Mouse (Mus musculus) gastrocnemius, adult 2 months (tissue): ENCODE data around the gene Lmo7. TPM values are rescaled to one million over a fixed set of nuclear protein-coding genes. Genes with fewer than 3 reads are reported as not detected.

Source experiments
- DNase-seq: peaks from one replicate; pipeline ENCODE4 v3.0.0; 2022
- H3K27ac ChIP-seq: fragments of 200-600 bp; 2 replicates; pipeline ENCODE4 v1.8.1; 2022; ENCODE audit warnings: mild to moderate bottlenecking
- H3K4me3 ChIP-seq: fragments of 200-600 bp; 2 replicates; pipeline ENCODE4 v1.8.1; 2022; ENCODE audit warnings: mild to moderate bottlenecking, moderate library complexity
- CTCF ChIP-seq: fragments of 200-600 bp; IDR thresholded peaks from 2 replicates; pipeline ENCODE4 v1.8.1; 2022; ENCODE audit warnings: antibody characterized with exemption, mild to moderate bottlenecking, moderate library complexity
- intact Hi-C: fragments of 180-260 bp; cut with DNase I; formaldehyde crosslinking; loops from one replicate; pipeline ENCODE4 v1.15.1; 2025
- total RNA-seq, 2 experiments: library from RNA; stranded (reverse); gene quantifications; 2 replicates each; pipeline ENCODE4 v1.2.3; 2021

Lmo7 gene
- total RNA-seq, 2 experiments from 2014 or later: 66.4 to 75.5 TPM

- intact Hi-C loops: no loop called here
- DNase-seq: no peak
- no peak for TF ChIP-seq CTCF
- peak overlapping the region; percentile 59 for H3K27ac ChIP-seq
- peak overlapping the region; percentile 65 for H3K4me3 ChIP-seq
These were observed 92.6 kb downstream of the Lmo7 start for GRCm38 (mm10) chr14:101822390-101822789.

DNA sequence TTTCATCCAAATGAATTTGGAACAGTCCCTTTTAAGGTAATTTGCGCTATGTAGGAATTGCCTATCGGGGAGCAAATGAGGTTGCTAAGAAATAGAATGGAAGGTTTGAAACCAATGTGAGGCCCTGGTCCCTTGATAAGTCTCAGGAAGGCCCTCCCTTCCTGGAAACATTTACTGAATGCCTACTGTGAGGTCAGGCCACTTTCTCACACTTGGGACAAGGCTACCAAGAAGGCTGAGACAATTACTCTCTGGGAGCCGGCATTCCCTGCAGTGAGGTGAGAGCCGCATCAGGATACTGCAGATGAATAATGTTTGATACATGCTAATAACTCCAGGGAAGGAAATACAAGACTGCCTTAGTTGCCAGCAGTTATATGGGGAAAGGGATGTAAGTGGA, 93.1 kb downstream of the Lmo7 start:
- no peak for TF ChIP-seq CTCF
- intact Hi-C loops: no loop called here
- DNase-seq: no peak
- Histone ChIP-seq H3K4me3 (peak overlapping the region; percentile 65), H3K27ac (peak overlapping the region; percentile 80)

- no peak overlapping the region for H3K4me3 ChIP-seq
- H3K27ac ChIP-seq: peak overlapping the region; percentile 38
- no peak for DNase-seq
- TF ChIP-seq CTCF: no peak
- intact Hi-C loops: no loop called here
These were observed 99.9 kb downstream of the Lmo7 start for GRCm38 (mm10) chr14:101829676-101830075.

GRCm38 (mm10) chr14:101830116-101830515, 100.4 kb downstream of the Lmo7 start:
- DNase-seq: peak; percentile 83
- intact Hi-C loops: no loop called here
- Histone ChIP-seq H3K27ac (peak overlapping the region; percentile 38), H3K4me3 (peak overlapping the region; percentile 19)
- TF ChIP-seq CTCF: no peak

DNA sequence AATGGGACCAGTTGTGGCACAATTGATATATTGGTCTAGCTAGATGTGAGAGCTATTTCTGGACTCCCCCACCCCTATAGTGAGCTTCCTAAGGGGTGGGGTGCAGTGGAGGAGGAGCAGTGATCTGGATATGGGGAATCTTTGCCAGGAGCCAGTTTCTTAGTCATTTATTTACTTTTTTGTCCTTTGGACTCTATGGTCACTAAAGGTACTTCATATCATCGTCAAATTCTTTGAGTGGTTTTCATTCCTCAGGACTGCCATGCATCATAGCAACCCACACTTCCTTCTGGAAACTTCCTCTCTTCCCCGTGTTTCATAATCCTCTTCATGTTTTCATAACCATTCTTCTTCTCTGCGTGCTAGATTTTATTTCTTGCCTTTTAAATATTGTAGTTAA, 104.4 kb downstream of the Lmo7 start:
- H3K27ac ChIP-seq: no peak overlapping the region
- intact Hi-C loops: no loop called here
- H3K4me3 ChIP-seq: no peak overlapping the region
- DNase-seq: no peak
- no peak for TF ChIP-seq CTCF

GRCm38 (mm10) chr14:101836401-101836800, 106.6 kb downstream of the Lmo7 start:
- TF ChIP-seq CTCF: no peak
- DNase-seq: no peak
- no peak overlapping the region for H3K4me3 ChIP-seq
- H3K27ac ChIP-seq: no peak overlapping the region
- intact Hi-C loops: no loop called here

GRCm38 (mm10) chr14:101837176-101837575, 107.4 kb downstream of the Lmo7 start:
- H3K27ac ChIP-seq: no peak overlapping the region
- no peak for DNase-seq
- intact Hi-C loops: no loop called here
- no peak overlapping the region for H3K4me3 ChIP-seq
- no peak for TF ChIP-seq CTCF

DNA sequence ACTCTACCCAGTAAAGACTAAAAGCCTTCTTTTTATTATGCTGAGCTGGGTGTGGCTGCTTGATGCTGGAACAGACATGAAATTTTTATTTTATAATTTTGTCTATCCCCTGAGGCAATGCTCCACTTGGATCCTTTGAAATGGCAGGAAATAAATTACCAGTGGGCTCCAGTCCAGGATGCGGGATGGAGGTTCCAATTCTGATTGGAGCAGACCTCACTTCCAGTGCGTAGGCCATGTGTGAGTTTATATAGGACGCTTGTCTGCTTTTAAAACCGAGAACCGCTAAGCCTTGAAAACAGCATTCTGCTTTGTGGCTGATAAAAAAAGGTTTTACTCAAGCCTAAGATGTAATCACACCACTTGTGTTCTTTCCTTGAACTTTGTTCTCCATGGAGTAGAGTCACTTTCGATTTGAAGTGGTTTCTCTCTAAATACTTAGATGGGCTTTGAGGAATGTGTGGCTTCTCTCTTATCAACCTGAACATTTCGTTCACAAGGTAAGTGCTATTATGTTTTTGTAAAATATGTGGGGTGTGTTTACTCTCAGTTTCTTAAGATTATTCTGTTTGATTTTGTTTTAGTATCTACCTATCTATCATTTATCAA, 108.6 kb downstream of the Lmo7 start:
- DNase-seq: no peak
- intact Hi-C loops: no loop called here
- Histone ChIP-seq H3K27ac (peak overlapping the region; percentile 63), H3K4me3 (peak overlapping the region; percentile 52)
- TF ChIP-seq CTCF: no peak

DNA sequence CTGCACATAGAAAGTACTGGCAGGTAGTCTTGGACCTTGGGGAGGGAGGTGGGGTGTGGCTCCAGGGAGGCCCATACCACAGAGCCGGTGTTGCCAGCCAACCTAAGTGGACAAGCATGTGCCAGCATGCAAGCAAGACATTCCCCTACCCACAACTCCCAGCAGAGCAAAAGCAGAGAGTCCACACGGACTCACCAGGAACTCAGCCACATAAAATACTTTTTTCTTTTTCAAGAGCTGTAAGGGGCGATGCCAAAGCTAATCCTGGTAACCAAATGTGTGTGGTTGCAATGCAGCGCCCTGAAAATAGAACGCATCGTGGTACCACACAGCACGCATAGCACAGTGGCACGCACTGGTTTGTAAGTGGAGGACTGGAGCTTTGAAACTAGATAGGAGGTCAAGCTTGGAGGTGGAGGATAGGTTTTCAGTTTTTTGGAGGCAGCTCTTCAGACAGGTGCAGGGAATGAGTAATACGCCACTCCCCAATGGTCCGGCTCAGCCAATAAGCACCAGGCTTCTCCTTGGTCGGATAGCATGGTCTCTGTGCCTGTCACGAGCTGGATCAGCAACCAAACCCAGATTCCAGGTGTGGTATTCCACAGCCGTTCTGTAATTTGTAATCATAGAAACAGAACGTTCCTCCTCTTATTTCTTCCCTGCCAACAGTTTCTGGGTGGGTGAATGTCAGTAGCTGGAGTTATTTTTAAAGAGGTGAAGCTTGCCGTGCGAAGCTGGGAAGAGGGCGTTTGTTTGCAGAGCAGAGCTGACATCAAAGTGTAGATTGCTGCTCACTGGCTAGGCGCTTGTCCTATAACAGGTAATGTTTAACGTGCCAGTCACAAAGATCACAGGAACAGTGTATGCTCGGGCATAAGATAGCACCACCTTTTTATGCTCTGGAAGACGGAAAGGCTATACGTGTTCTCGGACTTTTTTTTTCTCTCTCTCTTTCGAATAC, 110.3 kb downstream of the Lmo7 start:
- peak; percentile 83 for DNase-seq
- peak overlapping the region; percentile 73 for H3K4me3 ChIP-seq
- intact Hi-C loops: loop anchor here (2.0 kb wide), 1 partner anchor 29 kb away; no protein-coding TSS in a partner anchor
- TF ChIP-seq CTCF: no peak
- H3K27ac ChIP-seq: peak overlapping the region; percentile 95

- intact Hi-C loops: loop anchor here (2.0 kb wide), 1 partner anchor 28 kb away; no protein-coding TSS in a partner anchor
- DNase-seq: peak; percentile 45
- H3K27ac ChIP-seq: peak overlapping the region; percentile 95
- no peak for TF ChIP-seq CTCF
- peak overlapping the region; percentile 73 for H3K4me3 ChIP-seq
These were observed 111.5 kb downstream of the Lmo7 start for GRCm38 (mm10) chr14:101841271-101841670.

DNA sequence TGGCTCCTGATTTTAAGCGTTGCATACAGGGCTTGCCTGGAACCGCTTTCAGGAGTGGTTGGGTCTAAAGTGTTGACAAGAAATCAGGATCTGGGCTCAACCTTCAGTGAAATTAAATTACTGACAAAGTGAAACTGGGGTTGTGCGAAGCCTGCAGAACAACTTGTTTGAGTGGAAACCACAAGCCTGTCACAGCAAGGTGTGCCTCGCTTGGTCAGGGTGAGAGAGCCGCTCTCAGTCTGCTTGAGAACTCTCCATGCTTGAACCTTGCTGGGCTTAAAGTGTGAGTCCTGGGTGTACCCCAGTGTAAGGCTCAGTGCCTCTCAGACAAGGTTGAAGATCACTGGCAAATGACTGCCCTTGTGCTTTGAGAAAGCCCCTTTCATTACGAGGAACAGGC, 112.8 kb downstream of the Lmo7 start:
- no peak for DNase-seq
- intact Hi-C loops: no loop called here
- TF ChIP-seq CTCF: no peak
- peak overlapping the region; percentile 73 for H3K4me3 ChIP-seq
- H3K27ac ChIP-seq: peak overlapping the region; percentile 95

DNA sequence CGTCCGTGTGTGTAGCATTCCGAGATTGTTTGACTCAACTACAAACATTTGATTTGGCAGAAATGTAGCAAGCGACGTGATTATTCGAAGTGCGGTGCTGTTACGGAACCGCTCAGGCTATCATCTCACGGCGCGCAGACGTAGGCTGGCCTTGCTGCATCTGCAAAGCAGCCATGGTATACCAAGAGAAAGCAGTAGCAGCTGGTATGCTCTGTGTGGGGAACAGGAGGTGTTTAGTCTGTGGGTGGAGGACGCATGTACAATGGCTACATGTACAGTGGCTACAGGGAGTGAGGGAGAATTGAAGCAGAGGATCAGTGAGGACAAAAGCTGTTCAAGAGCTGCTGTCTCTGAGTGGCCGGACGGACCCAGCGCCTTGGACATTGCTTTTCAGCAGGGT, 113.7 kb downstream of the Lmo7 start:
- H3K4me3 ChIP-seq: peak overlapping the region; percentile 73

GRCm38 (mm10) chr14:101844467-101844866, 114.7 kb downstream of the Lmo7 start:
- no peak for TF ChIP-seq CTCF
- DNase-seq: no peak
- intact Hi-C loops: no loop called here
- H3K27ac ChIP-seq: peak overlapping the region; percentile 46; the same call in 1 of the 2 replicates
- no peak overlapping the region for H3K4me3 ChIP-seq

More for the DNA sequence above, 113.7 kb downstream of the Lmo7 start:
- no peak for TF ChIP-seq CTCF
- DNase-seq: no peak
- intact Hi-C loops: no loop called here
- H3K27ac ChIP-seq: peak overlapping the region; percentile 95
